Mouse (Mus musculus): ENCODE results near the gene Zdhhc7. TPM values are rescaled to one million over a fixed set of nuclear protein-coding genes. Genes with fewer than 3 reads are reported as not detected.
A peak's percentile ranks its signal among the peaks of the same experiment; 100 is the strongest.

Zdhhc7 gene
- polyA plus RNA-seq, 1 experiment from 2014 or later = 32.1 TPM

DNA sequence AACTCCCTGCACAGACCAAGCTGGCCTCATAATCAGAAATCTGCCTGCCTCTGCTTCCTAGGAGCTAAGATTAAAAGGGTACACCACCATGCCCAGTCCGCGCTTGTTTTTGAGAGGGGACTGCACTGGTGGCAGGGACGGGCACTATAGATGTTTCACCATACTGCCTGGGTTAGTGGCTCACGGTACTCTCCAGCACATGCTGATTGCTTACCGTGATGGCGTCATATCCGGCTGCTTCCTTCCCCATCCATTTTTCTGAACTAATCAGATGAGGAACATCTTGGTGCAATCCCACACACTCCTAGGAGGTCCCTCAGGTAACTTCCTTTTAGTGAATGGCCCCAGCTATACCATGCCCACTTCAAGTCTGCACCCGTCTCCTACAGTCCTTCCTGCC is 56.4 kb downstream of the Zdhhc7 start:
- H3K27ac ChIP-seq = no peak overlapping the region
- H3K27me3 ChIP-seq (replicated peaks) = no peaks in the 10 kb centered on the region
- no peak overlapping the region for H3K4me3 ChIP-seq (replicated peaks)
- 89% methylated on average over 8 of the region's 8 CpGs for WGBS
- peaks cover 10% of the 10 kb centered on the region for H3K4me1 ChIP-seq
- ATAC-seq (ENCODE audit: insufficient read depth, low FRiP score, low read depth) = no peak
- H3K4me2 ChIP-seq = no peak overlapping the region
- no peaks in the 10 kb centered on the region for H3K36me3 ChIP-seq
- no peak overlapping the region for H3K9ac ChIP-seq
- H3K9me3 ChIP-seq = no peaks in the 10 kb centered on the region

DNA sequence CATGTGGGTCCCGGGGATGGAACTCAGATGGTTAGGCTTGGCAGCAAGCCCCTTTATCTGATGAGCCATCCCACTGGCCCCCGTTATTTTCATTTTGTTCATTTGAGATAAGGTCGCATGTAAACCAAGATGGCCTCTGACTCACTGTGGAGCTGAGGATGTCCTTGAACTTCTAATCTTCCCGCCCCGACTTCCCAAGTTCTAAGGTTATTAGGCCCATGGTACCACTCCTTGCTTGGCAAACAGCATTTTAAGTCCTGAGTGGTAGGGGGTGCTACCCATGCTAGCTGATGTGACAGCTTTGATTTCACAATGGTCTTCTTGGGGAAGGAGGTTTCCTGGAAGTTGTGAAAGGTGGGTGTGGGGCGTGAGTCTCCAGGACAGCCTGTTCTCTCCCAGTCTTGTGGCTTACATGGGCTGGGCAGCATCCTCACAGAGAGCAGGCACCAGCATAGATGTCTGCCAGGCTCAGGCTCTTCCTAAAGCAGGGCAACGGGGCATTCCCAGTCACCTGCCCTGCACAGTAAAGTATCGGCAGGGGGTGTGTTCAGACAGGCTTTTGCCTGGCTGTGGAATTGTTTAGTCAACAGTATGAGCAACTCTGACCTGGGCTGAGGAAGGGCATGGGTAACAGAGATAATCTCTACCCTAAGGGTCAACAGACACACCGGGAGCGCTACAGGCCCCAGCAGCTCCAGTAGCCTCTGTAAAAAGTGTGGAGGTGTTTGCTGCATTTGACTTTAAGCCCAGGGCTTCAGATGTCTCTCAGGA is 58.6 kb downstream of the Zdhhc7 start:
- no peak for ATAC-seq (ENCODE audit: insufficient read depth, low FRiP score, low read depth)
- H3K4me1 ChIP-seq = peaks cover 10% of the 10 kb centered on the region
- H3K36me3 ChIP-seq = no peaks in the 10 kb centered on the region
- H3K27me3 ChIP-seq (replicated peaks) = no peaks in the 10 kb centered on the region
- H3K27ac ChIP-seq = no peak overlapping the region
- H3K4me3 ChIP-seq (replicated peaks) = no peak overlapping the region
- H3K4me2 ChIP-seq = no peak overlapping the region
- H3K9ac ChIP-seq = no peak overlapping the region
- no peaks in the 10 kb centered on the region for H3K9me3 ChIP-seq
- 63% methylated on average over 10 of the region's 10 CpGs for WGBS

DNA sequence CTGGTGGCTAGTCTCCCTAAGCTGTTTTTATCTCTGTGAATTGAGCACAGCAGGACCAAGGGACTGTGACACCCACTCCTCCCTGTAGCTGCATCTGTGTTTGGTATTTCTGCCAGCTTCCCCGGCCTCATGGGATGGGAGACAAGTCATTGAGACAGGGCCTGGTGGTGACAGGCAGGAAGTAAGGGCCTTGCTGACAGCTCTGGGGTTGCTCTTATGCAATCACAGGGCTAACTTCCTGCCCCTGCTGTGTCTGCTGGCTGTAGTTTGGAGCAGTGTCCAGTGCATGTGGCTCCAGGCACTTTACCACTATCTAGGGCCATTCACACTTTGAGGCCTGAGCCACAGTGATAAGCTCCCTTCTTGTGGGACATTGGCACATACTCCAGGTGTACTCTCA is 60.4 kb downstream of the Zdhhc7 start:
- Histone ChIP-seq H3K4me3 (replicated peaks) (no peak overlapping the region), H3K4me1 (peaks cover 14% of the 10 kb centered on the region), H3K4me2 (no peak overlapping the region), H3K27me3 (replicated peaks) (no peaks in the 10 kb centered on the region), H3K9ac (no peak overlapping the region), H3K36me3 (no peaks in the 10 kb centered on the region), H3K9me3 (no peaks in the 10 kb centered on the region), H3K27ac (no peak overlapping the region)
- WGBS = 70% methylated on average over 1 of the region's 1 CpGs
- peak; percentile 27; the same call in 1 of the 2 replicates for ATAC-seq (ENCODE audit: insufficient read depth, low FRiP score, low read depth)

DNA sequence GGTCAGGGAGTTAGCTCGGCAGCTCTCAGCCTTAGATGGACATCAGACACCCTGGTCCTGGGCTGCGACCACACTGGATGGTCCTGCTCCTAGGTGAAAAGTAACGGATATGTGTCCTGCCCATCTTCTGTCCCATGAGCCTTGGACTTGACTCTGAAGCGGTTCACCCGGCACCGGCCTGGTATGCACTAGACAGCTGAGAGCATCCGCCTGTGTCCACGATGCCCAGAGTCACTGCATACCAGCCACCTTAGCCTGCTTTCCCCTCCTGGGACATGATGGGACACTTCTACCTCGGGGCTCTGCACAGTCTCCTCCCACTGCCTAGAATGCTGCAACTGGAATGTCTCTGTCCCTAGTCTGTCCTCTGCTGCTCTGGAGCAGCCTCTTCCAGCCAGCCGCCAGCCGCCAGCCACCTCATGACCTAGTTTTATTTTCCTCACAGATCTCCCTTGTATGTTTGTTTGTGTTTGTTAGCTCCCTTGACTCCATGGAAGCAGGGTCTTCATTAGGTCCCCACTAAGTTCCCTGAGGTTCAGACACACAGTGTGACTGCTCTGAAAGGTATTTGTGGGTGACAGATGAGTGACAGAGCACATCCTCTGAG is 61.9 kb downstream of the Zdhhc7 start:
- Histone ChIP-seq H3K4me1 (peaks cover 14% of the 10 kb centered on the region), H3K9ac (no peak overlapping the region), H3K9me3 (no peaks in the 10 kb centered on the region), H3K4me2 (no peak overlapping the region), H3K36me3 (no peaks in the 10 kb centered on the region), H3K27ac (no peak overlapping the region), H3K27me3 (replicated peaks) (no peaks in the 10 kb centered on the region), H3K4me3 (replicated peaks) (no peak overlapping the region)
- WGBS = 77% methylated on average over 11 of the region's 11 CpGs
- no peak for ATAC-seq (ENCODE audit: insufficient read depth, low FRiP score, low read depth)

DNA sequence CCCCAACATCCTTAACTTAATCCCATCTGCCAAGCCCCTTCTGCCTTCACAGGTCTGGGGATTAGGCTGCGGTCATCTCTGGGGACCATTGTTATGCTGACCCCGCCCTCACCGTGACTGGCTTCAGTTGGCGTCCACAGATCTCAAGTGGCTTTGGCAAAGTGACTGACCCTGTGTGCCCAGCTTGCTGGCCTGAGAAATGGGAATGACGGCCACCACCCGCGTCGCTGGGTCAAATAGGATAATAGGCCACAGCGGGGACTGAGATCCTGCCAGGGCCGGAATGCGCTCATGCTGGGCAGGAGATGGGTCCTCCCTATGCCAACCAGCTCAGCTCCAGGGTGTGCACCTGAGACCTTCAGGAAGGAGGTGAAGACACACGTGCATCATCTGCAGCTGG is 62.5 kb downstream of the Zdhhc7 start:
- no peak for ATAC-seq (ENCODE audit: insufficient read depth, low FRiP score, low read depth)
- 94% methylated on average over 12 of the region's 12 CpGs for WGBS
- no peak overlapping the region for H3K4me2 ChIP-seq

DNA sequence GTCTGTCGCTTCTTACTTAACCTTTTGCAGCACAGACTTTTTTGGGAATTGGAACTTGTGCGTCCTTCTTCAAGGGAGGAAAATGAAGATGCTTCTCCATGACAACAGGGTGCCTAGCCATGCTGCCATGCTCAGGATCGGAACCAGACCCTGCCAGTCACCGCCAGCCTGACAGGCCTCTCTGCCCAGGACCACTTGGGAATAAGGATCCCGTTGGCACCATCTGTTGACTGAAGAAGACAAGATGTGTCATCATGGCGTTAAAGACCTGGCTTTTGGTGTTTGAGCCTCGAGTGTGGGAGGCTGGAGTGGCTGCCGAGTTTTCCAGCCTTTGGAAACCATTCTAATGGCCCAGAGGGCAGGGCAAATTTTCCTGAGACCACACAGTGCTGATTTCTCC is 63.7 kb downstream of the Zdhhc7 start:
- Histone ChIP-seq H3K27me3 (replicated peaks) (no peaks in the 10 kb centered on the region), H3K36me3 (no peaks in the 10 kb centered on the region), H3K9me3 (no peaks in the 10 kb centered on the region), H3K4me2 (no peak overlapping the region), H3K27ac (no peak overlapping the region), H3K4me3 (replicated peaks) (no peak overlapping the region), H3K9ac (no peak overlapping the region), H3K4me1 (peaks cover 14% of the 10 kb centered on the region)
- 82% methylated on average over 8 of the region's 8 CpGs for WGBS
- ATAC-seq (ENCODE audit: insufficient read depth, low FRiP score, low read depth) = no peak

More for the DNA sequence above, 62.5 kb downstream of the Zdhhc7 start:
- Histone ChIP-seq H3K36me3 (no peaks in the 10 kb centered on the region), H3K4me3 (replicated peaks) (no peak overlapping the region), H3K4me1 (peaks cover 14% of the 10 kb centered on the region), H3K9me3 (no peaks in the 10 kb centered on the region), H3K27ac (no peak overlapping the region), H3K9ac (no peak overlapping the region), H3K27me3 (replicated peaks) (no peaks in the 10 kb centered on the region)

DNA sequence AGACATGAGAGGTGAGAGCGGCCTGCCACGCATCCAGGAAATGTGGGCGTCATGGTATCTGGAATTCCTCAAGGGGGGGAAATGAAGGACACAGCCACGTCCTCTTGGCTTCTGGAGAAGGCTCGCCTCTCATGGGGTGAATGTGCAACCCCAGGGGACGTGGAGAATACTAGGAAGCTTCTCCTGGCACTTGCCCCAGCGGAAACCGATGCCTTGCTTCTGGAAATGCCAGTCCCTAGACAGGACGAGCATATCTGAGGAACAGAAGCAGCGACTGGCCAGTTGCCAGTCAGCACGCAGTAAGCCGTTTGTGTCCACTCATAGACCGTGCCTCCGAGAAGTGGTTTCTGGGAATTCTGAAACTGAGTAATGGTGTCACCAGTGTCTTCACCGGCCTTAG is 64.1 kb downstream of the Zdhhc7 start:
- Histone ChIP-seq H3K4me1 (peaks cover 14% of the 10 kb centered on the region), H3K9me3 (no peaks in the 10 kb centered on the region), H3K27me3 (replicated peaks) (no peaks in the 10 kb centered on the region), H3K36me3 (no peaks in the 10 kb centered on the region), H3K9ac (no peak overlapping the region), H3K4me3 (replicated peaks) (no peak overlapping the region), H3K27ac (no peak overlapping the region), H3K4me2 (no peak overlapping the region)
- no peak for ATAC-seq (ENCODE audit: insufficient read depth, low FRiP score, low read depth)
- 73% methylated on average over 15 of the region's 15 CpGs for WGBS

DNA sequence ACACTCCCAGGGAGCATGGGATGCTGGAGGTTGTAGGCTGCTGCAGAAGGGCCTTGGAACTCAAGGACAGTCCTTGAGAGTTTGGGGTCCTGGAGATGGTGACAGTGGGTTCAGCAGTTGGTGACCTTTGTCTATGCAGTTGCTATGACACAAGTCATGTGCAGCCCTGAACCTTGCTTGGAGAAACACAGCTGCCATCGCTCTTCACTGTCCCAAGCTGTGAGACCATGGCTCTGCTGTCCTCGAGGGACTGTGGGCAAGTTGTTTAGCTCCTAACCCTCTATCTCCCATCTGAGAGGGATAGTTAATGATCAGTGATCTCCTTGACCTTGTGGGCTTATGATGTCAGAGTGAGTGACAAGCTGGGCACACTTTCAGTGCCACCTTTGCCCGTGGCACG is 64.7 kb downstream of the Zdhhc7 start:
- no peaks in the 10 kb centered on the region for H3K27me3 ChIP-seq (replicated peaks)
- ATAC-seq (ENCODE audit: insufficient read depth, low FRiP score, low read depth) = no peak
- H3K36me3 ChIP-seq = no peaks in the 10 kb centered on the region
- H3K9me3 ChIP-seq = no peaks in the 10 kb centered on the region
- WGBS = 65% methylated on average over 4 of the region's 4 CpGs
- H3K4me3 ChIP-seq (replicated peaks) = no peak overlapping the region
- no peak overlapping the region for H3K9ac ChIP-seq
- H3K4me1 ChIP-seq = peaks cover 14% of the 10 kb centered on the region
- no peak overlapping the region for H3K4me2 ChIP-seq
- H3K27ac ChIP-seq = no peak overlapping the region

DNA sequence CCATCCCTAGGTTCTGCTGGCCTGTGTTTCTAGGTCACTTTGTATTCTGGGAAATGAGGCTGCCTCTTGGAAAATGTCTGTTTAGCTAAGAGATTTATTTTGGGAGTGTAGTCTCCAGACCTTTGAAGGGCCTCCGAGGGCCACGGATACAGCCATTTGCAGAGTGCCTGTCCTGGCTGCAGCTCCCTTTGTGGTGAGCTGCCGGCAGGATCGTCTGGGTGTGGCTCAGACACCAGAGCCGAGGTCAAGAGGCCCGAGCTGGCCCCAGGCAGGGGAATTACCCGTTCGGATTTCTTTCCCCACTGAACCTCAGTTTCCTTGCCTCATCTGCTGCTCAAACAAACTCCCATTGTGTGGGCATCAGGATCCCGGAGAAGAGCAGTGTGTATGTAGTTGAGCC is 65.2 kb downstream of the Zdhhc7 start:
- no peaks in the 10 kb centered on the region for H3K27me3 ChIP-seq (replicated peaks)
- peaks cover 14% of the 10 kb centered on the region for H3K4me1 ChIP-seq
- H3K4me3 ChIP-seq (replicated peaks) = no peak overlapping the region
- no peaks in the 10 kb centered on the region for H3K36me3 ChIP-seq
- H3K9ac ChIP-seq = no peak overlapping the region
- no peak for ATAC-seq (ENCODE audit: insufficient read depth, low FRiP score, low read depth)
- H3K4me2 ChIP-seq = no peak overlapping the region
- no peak overlapping the region for H3K27ac ChIP-seq
- 17% methylated on average over 9 of the region's 9 CpGs for WGBS
- no peaks in the 10 kb centered on the region for H3K9me3 ChIP-seq

DNA sequence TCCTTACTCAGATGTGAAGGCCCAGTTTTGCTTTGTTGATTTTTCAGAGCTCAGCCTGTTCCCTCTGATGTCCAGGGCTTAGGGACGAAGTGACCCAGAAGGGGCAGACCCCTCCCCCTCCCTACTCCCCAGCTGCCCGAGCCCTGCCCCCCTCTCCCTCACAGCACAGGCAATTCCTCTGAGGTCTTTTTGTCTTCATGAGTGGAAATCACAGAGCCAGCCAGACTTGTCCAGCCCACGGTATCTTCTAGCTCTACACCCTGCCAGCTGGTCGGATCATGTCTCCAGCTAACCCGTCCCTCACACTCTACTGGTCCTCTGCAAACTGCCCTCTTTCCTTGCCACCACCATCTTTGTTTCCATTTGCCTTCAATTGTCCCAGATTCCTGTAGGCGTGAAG is 66.8 kb downstream of the Zdhhc7 start:
- no peaks in the 10 kb centered on the region for H3K27me3 ChIP-seq (replicated peaks)
- H3K4me2 ChIP-seq = no peak overlapping the region
- no peaks in the 10 kb centered on the region for H3K9me3 ChIP-seq
- WGBS = 50% methylated on average over 6 of the region's 6 CpGs
- no peak overlapping the region for H3K9ac ChIP-seq
- no peak for ATAC-seq (ENCODE audit: insufficient read depth, low FRiP score, low read depth)
- peaks cover 14% of the 10 kb centered on the region for H3K4me1 ChIP-seq
- no peak overlapping the region for H3K4me3 ChIP-seq (replicated peaks)
- H3K36me3 ChIP-seq = no peaks in the 10 kb centered on the region
- H3K27ac ChIP-seq = no peak overlapping the region

DNA sequence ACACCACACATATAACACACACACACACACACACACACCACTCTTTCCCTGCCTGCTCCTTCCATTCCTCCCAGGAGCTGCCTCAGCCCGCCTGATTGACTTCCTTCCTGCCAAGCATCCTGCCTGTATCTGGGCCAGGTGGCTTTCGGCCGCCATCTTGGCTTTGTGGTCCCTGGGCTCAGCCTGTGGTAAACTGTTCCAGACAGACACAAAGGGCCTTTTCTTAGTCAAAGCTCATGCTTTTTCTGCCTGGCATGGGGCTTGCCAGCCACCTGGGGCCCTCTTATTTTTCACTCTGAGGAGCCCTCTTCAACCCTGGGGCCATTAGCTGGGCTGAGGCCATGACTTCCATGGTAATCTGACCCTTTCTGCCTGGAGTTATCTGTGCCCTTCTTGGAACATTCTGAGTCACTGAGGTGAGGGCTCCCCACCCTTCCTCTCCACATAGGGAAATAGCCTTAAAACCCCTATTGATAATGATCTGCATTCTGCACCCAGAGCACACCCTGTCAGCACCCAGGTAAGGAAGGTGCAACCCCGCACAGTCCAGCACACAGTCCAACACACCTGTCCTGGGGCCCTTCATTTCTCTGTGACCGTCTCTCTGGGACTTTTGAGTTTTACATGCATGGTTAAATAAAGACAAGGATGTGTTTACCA is 68.6 kb downstream of the Zdhhc7 start:
- no peak overlapping the region for H3K27ac ChIP-seq
- H3K4me1 ChIP-seq = peaks cover 14% of the 10 kb centered on the region
- no peaks in the 10 kb centered on the region for H3K36me3 ChIP-seq
- no peaks in the 10 kb centered on the region for H3K27me3 ChIP-seq (replicated peaks)
- no peaks in the 10 kb centered on the region for H3K9me3 ChIP-seq
- no peak overlapping the region for H3K9ac ChIP-seq
- ATAC-seq (ENCODE audit: insufficient read depth, low FRiP score, low read depth) = no peak
- H3K4me3 ChIP-seq (replicated peaks) = no peak overlapping the region
- H3K4me2 ChIP-seq = no peak overlapping the region
- 93% methylated on average over 5 of the region's 5 CpGs for WGBS

Measured in stomach, embryonic 15.5 days (tissue).